Mouse (Mus musculus): ENCODE measurements around the gene Srsf9.
"Not testable (repeated sequence)": the region's sequence is repeated elsewhere in the genome, so short reads cannot be mapped to it uniquely, and the experiment has no call there.

Srsf9 gene

DNA sequence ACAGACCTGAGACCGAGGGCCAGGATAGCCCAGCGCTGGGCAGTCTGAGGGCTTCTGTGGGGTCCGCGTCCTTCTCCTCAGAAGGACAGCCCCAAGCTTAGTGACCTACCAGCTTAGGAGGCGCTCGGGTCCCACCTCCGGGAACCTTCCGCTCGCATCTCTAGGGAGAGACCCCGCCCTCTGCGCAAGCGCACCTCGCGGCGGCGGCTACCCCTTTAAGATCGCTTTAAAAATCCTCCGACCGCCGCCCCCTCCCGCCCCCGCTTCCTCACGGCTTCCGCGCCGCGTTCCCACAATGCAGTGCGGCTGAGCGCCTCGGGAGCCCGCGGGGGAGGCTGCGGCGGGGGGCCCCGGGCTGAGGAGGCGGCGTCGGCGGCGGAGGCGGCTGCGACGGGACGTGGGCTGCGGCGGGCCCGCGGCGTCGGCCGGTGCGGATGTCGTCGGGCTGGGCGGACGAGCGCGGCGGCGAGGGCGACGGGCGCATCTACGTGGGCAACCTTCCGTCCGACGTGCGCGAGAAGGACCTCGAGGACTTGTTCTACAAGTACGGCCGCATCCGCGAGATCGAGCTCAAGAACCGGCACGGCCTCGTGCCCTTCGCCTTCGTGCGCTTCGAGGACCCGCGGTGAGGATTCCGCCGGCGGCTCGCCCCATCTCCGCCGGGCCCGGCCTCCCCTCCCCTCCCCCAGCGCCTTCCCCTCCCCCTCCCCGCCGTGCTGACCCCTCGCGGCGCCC is at the start of gene Srsf9:
Srsf9 (plus strand) TSS at position 303 of the 735 bp plus-strand sequence.
- DNase-seq = peak; percentile 97 to 99

DNA sequence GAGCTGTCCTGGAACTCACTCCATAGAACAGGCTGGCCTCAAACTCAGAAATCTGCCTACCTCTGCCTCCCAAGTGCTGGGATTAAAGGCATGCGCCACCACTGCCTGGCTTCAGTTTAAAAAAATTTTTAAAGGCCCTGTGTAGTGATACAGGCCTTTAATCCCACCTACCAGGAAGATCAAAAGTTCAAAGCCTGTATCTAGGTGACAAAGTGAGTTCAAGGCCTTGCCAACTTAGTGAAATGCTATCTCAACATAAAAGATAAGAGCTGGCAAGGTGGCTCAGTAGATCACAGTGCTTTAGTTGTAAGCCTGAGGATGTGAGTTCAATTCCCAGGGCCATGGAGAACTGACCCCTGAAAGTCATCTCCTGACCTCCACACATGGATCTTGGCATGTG is 48.9 kb upstream of the Srsf9 start:
- no peak for DNase-seq

DNA sequence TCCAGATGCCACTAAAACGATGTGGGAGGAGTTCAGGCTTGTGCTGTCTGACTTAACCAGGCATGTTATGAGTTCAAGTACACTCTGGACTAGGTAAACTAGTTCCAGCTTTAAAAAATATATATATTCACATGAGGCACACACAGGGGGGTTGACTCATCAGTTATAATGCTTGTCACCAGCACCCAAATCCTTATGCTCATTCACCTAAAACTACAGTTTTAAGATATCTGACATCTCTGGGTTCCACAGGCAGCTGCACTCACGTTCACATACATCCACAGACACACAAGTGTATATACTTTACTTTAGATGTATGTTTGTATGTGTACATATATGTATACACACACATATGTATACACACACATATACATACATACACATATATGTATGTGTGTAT is 48.2 kb upstream of the Srsf9 start:
- no peak for DNase-seq

DNA sequence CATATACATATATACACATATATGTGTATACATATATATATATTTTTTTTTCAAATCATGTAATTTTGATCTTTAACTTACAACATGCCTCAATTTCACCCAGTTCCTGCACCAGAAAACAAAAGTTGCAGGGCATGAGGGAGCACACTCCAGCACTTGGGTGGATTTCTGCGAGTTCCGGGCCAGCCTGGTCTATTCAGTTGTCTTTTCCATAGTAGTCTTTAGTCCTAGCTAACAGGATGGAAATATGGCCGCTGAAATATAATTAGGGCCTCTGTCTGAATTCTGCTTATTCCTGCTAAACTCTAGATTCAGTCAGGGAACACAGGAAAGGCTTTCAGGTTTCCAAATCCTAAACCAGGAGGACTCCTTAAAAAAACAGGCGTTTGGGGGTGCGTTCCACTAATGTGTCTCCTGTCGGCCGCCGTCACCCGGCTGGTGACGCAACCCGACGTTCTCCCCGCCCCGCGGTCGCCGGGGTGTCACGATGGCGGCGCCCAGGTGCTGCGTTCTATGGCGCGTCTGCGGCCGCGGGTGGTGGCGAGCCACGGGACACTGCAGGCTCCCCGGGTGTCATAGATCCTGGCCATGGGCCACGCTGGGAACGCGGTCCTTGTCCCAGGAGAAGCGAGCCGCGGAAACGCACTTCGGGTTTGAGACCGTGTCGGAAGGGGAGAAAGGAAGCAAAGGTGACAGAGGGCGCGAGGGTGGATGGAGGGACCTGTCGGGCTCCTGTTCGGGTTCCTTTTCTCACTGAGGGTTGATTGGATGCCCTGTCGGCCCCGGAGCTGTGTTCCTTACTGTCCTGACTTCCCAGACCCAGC is 47.5 kb upstream of the Srsf9 start, which contains the start of gene Coq5:
Coq5 (plus strand) TSS at position 441 of the 824 bp plus-strand sequence.
- DNase-seq = peak; percentile 86 to 94

DNA sequence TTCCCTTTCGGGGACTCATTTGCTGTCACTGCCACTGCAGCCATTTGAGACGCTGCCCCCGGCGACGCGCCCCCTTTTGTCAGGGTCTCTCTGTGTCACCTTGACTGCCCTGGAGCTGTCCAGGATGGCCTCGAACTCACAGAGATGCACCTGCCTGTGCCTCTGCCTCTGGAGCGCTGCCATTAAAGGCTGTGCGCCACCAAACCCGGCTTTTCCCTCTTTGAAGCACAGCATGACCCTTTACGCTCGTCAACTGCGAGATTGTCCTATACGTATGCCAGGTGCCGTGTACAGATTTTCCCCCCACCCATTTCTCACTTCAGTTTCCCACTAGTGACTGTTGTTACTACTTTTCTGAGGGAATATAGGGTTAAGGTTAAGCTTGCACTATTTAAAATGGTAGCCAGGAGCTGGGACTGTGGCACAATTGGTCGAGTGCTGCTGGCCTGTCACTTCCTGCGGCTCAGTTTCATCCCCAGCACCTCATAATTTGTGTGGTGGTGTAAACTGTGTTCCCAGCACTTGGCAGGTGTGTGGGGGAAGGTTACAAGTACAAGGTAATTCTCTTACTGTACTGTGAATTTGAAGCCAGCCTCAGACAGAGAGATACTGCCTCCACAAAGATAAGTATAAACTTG is 46.8 kb upstream of the Srsf9 start:
- peak in 1 of 2 experiments; percentile 51 for DNase-seq

DNA sequence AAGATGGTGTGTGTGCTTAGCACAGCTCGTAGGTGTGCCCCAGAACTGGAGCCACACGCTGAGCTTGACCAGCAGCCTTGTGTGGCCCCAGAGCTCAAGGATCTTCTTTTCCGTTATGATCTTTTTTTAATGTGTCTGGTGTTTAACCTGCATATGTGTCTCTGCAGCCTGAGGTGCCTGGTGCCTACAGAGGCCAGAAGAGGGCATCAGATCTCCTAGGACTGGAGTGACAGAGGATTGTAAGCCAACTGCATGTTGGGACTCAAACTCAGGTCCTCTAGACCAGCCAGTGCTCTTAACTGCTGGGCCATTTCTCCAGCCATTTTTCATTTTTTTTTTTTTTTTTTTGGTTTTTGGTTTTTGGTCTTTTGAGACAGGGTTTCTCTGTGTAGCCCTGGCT is 42.2 kb upstream of the Srsf9 start:
- DNase-seq = peak in 1 of 2 experiments; percentile 34

DNA sequence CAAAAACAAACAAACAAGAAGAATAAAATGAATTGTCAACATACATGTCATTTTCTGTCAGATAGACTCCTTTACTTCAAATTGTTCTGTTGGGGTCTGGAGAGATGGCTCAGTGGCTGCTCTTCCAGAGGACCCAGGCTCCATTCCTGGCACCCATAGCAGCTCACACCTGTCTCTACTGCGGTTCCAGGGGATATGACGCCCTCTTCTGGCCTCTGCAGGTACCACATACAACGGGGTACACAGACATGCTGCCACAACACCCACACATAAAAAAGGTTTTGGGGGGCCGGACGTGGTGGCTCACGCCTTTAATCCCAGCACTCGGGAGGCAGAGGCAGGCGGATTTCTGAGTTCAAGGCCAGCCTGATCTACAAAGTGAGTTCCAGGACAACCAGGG is 32.8 kb upstream of the Srsf9 start:
- no peak for DNase-seq

DNA sequence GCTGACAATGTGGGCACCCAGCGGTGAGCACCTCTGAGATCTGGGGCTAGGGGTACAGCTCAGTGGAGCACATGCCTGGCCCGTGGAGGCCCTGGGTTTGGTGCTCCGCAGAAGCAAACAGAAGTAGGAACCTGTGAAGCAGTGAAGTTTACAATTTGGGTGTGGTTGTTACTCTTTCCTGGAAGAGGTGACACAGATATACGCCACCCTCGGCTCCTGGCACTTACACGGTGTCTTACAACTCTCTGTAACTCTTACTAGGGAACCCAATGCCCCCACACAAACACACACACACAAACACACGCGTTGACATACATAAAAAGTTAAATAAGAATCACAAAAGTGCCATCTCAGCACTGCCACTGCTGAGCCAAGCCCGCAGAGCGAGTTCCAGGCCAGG is 30.6 kb upstream of the Srsf9 start:
- no peak for DNase-seq

DNA sequence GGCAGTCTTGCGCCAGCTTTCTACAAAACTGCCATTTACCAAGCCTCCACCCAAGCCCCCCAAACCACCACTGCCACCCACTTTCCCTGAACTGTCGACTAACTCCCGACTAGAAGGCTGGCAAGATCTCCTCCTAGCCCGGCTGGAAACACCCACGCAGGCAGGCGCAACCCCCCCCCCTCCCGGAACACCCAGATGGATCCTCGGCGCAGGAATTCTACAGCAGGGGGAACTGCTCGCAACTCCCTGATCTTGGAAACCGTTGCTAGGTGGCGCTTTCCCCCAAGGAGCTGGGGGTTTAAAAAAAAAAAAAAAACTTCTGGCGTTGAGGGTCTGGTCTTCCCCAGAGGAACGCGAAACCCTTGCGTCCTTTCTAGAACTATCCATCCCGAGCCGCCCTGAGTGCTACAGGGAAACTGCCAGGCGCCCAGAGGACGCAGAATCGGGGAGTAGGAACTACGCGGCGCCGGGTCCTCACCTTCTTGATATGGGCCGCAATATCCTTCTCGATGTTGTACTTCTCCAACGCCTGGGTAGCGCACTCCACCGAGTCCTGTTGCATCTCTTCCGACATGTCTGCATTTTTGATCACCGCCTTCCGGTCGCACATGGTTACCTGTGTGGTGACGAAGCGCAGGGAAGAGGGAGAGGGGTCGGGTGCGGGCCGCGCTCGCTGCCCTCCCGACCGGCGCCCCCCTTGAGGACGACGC is 26.8 kb upstream of the Srsf9 start:
- DNase-seq = peak; percentile 70 to 77

DNA sequence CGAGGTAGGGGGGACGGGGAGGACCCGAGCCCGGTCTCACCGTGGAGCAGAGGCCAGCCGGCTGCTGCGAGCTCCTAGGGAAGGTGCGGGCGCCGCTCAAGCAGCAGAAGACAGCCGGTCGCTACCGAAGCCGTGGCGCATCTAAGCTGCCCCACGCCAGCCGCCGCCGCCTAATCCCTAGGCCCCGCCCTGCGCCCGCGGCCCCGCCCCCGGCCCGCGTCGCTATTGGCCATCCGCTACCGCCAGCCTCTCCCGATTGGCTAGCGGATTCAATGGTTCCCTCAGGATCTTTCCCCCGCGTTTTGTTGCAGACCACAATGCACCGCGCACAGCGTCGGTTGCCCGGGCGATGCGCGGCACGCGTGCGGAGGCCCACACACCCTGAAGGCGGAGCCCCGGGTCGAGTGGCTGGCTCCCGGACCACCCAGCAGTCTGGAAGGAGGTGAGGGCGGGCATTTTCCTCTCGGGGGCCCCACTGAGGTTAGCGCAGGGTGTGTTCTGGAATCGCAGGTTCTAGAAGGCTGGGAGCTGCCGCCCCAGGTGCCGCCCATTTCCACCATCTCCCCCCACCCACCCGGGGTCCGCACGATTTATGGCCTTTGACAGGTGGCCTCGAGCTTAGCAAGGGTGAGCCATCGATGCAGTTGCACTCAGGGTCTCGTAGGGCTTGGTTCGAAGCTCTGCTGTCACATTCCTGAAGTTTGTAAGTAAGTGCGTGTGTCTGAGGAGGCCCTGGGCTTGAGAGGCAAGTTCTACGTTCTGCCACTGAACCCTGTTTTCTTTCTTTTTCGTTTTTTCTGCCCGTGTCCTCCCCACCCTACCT is 26.0 kb upstream of the Srsf9 start, which contains the start of gene Dynll1:
Dynll1 (minus strand) TSS at position 208 of the 823 bp plus-strand sequence.
- DNase-seq = peak; percentile 99 to 100

DNA sequence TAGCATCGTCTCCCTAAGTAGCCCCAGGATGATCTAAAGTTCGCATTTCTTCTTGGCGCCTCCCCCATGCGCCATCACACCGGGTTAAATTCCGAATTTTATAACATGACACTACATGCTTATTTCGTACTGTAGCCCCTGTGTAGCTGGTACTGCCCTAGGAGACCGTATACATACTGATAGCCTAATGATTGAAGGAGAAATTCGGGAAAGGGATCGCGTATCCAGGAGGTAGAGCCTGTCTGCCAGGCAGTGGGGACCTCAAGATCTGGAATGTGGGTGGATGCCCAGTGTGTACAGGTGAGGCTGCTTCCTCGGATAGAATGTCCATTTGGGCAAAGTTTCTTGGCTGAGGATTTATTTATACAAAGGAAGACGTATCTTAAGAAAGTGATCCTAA is 25.4 kb upstream of the Srsf9 start:
- no peak for DNase-seq

DNA sequence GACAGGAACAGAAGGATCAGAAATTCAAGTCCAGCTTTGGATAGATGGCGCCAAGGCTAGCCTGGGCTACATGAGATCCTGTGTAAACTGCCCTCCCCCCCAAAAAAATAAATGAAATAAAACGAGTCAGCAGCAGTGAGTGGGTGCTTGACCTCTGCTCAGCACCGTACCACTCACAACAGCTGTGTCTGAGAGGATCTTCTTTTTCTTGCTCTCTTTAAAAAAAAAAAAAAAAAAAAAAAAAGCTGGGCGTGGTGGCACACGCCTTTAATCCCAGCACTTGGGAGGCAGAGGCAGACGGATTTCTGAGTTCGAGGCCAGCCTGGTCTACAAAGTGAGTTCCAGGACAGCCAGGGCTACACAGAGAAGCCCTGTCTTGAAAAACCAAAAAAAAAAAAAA is 24.8 kb upstream of the Srsf9 start:
- not testable (repeated sequence) for DNase-seq

DNA sequence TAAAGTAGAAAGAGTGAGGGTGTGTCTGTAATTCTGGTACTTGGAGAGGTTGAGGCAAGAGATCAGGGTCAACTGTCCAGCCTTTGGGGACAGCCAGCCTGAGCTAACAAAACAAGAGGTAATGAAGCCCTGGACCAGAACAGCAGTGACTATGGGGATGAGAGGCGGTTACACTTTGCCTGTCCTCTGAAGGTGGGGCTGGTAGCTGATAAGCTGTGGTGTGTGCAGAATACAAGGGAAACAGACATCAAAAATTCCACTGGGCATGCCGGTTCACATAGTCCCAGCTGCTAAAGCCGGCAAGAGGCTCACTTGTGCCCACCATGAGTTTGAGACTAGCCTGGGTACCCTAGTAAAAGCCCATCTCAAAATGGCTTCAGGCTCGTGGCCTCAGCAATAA is 14.6 kb upstream of the Srsf9 start:
- no peak for DNase-seq

DNA sequence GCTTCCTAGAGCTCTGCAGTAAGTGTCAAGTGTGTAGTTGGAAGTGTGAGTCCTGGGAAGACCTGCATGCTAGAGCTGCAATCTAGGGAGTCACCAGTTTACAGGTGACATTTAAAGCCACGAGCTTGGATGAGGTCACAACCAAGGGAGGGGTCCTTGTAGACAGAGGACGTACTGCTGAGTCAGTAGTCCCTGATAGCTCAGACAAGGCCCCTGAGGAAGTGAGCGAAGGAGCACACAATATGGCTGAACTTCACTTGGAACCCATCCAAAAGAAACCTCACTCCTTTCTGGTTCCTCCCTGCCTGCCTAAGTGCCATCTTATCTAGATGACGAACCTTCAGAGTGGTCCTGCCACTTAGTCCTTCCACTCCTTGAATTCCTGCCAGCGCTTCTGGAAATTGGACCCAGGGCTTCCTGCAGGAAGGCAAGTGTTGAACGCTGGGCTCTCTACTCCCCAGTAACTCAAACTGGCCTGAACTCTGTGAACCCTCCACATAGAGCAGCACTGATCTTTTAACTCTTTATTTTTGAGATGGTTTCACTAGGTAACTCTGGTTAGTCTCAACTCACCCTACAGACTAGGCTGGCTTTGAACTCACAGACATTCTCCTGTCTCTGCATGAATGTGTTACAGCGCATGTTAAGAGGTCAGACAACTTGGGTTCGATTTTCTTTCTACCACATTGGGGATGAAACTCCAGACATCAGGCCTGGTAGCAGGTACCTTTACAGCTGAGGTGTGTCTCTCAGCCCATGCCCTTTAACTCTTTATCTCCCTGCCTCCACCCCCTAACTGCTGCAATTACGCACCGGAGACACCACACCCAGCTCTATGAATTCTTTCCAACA is 13.9 kb upstream of the Srsf9 start:
- no peak for DNase-seq

DNA sequence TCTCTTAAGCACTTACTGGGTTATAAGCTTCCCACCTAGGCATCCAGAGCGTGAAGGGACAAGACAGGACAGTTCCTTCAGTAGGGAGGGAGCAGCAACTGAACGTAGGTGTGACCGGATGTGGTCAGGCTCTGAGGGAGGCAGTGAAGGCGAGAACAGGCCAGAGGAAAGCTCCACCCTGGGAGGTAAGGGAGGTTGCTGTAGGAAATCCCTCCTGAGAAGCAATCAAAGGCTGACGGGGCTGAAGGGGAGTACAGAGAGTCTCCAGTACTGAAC is 13.4 kb upstream of the Srsf9 start:
- DNase-seq = no peak

DNA sequence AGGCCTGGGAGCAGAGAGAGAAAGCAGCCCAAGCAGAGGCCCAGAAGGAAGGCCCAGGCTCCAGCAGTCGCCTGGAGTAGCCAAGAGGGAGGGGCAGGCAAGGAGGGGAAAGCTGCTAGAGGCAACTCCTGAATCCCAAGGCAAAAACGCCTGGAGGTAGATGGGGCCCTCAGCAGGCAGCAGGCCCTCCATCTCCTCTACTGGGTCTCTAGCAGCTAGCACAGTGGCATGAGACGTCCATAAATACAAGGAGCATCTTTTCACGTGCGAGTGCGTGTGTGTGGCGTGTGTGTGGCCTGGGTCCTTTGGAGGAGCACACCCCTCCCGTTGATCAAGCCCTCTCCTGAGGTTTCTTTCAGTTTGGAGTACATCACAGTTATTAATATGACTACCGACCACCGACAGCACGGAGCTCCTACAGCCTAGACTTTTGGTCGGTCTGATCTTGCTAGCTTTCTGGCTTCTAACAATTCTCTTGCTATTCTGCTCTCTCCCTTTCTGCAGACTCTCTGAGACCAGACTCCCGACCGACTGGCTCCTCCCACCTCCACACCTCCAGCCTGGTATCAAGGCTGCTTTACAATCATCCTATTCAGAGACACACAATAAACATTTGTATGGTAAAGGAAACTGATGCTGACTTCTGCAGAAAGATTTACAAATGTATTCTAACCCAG is 9.9 kb upstream of the Srsf9 start:
- no peak for DNase-seq

DNA sequence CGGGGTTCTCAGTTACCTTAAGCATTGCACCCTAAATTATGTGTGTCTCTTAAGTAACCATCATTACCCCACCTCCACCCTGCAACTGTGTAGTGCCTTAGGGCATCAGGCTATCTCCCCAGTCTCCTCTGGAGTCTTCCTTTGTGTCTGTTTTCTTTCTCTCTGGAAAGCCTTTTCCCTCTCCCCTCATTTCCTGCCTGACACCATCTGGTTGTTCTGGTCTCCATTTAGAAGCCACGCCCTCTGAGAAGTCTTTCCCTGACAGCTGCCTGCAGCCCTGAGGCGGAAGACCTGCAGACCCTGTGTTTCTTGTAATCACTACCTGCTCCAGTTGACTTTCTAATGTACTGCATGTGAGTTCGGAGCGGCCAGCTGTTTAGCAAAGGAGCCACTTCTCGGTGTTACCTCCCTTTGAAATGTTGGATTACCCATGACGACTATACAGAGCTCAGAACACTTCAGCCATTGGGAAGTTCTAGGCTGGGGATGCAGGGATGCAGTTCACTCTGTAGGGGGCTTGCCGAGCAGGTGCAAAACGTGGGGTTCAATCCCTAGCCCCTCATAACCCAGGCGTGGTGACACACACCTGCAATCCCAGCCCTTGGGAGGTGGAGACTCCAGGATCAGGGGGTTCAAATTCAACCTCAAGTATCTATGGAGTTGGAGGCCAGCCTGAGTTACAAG is 9.2 kb upstream of the Srsf9 start:
- no peak for DNase-seq

DNA sequence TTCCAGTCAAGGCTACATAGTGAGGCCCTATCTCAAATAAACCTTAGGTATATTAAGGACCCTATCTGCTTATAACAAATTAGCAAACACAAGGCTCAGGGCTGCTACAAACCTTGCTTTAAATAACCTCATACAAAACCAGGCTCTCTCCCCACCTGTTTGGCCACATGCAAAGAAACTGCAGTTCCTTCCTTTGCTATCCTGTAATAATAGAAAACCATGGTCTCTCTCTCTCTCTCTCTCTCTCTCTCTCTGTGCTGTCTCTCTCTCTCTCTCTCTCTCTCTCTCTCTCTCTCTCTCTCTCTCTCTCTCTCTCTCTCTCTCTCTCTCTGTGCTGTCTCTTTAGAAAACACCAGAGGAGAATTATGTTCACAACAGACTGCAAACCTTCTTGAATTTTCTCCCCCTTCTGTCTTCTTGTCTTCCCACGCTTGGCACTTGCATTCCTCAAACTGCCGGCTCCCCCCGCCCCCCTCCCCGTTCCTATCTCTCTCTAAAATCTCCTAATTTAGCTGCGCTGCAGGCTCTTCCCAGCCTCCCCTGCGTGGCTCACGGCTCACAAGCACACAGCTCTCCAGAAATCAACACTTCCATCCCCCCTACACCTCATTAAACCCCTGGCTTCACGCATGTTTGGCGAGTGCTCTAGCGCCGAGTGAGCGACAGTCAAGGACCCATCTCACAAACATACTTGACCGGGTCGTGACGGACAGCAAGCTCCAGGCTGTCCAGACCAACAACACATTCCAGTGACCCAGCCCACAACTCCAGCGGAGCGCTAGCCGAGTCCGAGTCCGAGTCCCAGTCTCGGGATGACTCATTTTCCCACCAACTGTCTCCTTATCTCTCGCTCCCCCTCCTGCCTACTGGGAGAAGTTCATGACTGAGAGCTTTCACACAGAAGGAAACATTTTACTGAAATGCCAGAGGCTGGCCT is 7.7 kb upstream of the Srsf9 start:
- peak; percentile 73 to 75 for DNase-seq
